Mouse (Mus musculus) hindlimb bud, embryonic 11.5 days (tissue): ENCODE data around the gene Clca2.

Experiments used
- DNase-seq: peaks from one replicate; pipeline ENCODE4 v3.0.0-alpha.2; 2012; ENCODE audit warnings: low read depth, low spot score; ENCODE audit errors: extremely low spot score

Clca2 gene

GRCm38 (mm10) chr3:145099291-145099690, at the start of gene Clca2:
TSS of gene Clca2 (minus strand) at chr3:145099443.
- DNase-seq = no peak

GRCm38 (mm10) chr3:145147952-145148351, 48.7 kb upstream of the Clca2 start:
- no peak for DNase-seq

GRCm38 (mm10) chr3:145147483-145147882, 48.2 kb upstream of the Clca2 start:
- DNase-seq = no peak

GRCm38 (mm10) chr3:145146871-145147270, 47.6 kb upstream of the Clca2 start:
- DNase-seq = no peak

- DNase-seq = no peak
Observed at GRCm38 (mm10) chr3:145143856-145144255, 44.6 kb upstream of the Clca2 start.

- DNase-seq = no peak
Observed at GRCm38 (mm10) chr3:145142925-145143324, 43.7 kb upstream of the Clca2 start.

- DNase-seq = no peak
Observed at GRCm38 (mm10) chr3:145140236-145140635, 41.0 kb upstream of the Clca2 start.

GRCm38 (mm10) chr3:145131210-145131868, 32.1 kb upstream of the Clca2 start:
- DNase-seq = no peak

- no peak for DNase-seq
Observed at GRCm38 (mm10) chr3:145129356-145129755, 30.1 kb upstream of the Clca2 start.

GRCm38 (mm10) chr3:145126618-145127017, 27.4 kb upstream of the Clca2 start:
- no peak for DNase-seq

- DNase-seq = no peak
Observed at GRCm38 (mm10) chr3:145119425-145119824, 20.2 kb upstream of the Clca2 start.

GRCm38 (mm10) chr3:145119002-145119358, 19.7 kb upstream of the Clca2 start:
- no peak for DNase-seq

GRCm38 (mm10) chr3:145118254-145119001, 19.2 kb upstream of the Clca2 start, which contains the start of gene Odf2l:
TSS of gene Odf2l (plus strand) at chr3:145118588.
- DNase-seq = peak; percentile 69

- DNase-seq = no peak
Observed at GRCm38 (mm10) chr3:145117637-145118036, 18.4 kb upstream of the Clca2 start.

GRCm38 (mm10) chr3:145115169-145115568, 15.9 kb upstream of the Clca2 start:
- no peak for DNase-seq

- no peak for DNase-seq
Observed at GRCm38 (mm10) chr3:145105773-145106504, 6.7 kb upstream of the Clca2 start.

GRCm38 (mm10) chr3:145105076-145105772, 6.0 kb upstream of the Clca2 start:
- no peak for DNase-seq

GRCm38 (mm10) chr3:145103770-145104169, 4.5 kb upstream of the Clca2 start:
- no peak for DNase-seq

- DNase-seq = no peak
Observed at GRCm38 (mm10) chr3:145103321-145103720, 4.1 kb upstream of the Clca2 start.

- DNase-seq = no peak
Observed at GRCm38 (mm10) chr3:145101891-145102555, 2.8 kb upstream of the Clca2 start.
